Mouse (Mus musculus): ENCODE data around the gene Gpr15. TPM values are rescaled to one million over a fixed set of nuclear protein-coding genes. Genes with fewer than 3 reads are reported as not detected.
A peak's percentile ranks its signal among the peaks of the same experiment; 100 is the strongest.

Gpr15 gene
- polyA plus RNA-seq, 1 experiment from 2014 or later, result not detected

GRCm38 (mm10) chr16:58669917-58670630, 48.8 kb downstream of the Gpr15 start, which contains the start of gene Cpox:
Gene Cpox (plus strand): TSS chr16:58670292.
- H3K4me1 ChIP-seq (ENCODE audit: control insufficient read depth, insufficient read depth, low read length), result peaks cover 5% of the 10 kb centered on the region; the same call in 1 of the 2 replicates
- H3K36me3 ChIP-seq (ENCODE audit: control insufficient read depth, insufficient read depth, low read length), result peaks cover 11% of the 10 kb centered on the region; the same call in 1 of the 2 replicates
- no peaks in the 10 kb centered on the region for H3K9me3 ChIP-seq (ENCODE audit: control insufficient read depth, low read length)
- no peaks in the 10 kb centered on the region for H3K27me3 ChIP-seq (ENCODE audit: control insufficient read depth, insufficient read depth, low read length)
- WGBS, result under 1% methylated on average over 50 of the region's 51 CpGs
- peak; percentile 99 for ATAC-seq (ENCODE audit: low read depth)
- H3K9ac ChIP-seq (replicated peaks; ENCODE audit: low read depth, low read length), result peak within 1 kb of the TSS; percentile 76
- H3K4me3 ChIP-seq (ENCODE audit: low read depth, low read length), result peak within 1 kb of the TSS; percentile 93
- peak within 1 kb of the TSS; percentile 76 for H3K27ac ChIP-seq (ENCODE audit: low read depth, low read length)
- H3K4me2 ChIP-seq (ENCODE audit: low read depth, low read length), result peak within 1 kb of the TSS; percentile 80

GRCm38 (mm10) chr16:58669264-58669663, 49.6 kb downstream of the Gpr15 start:
- H3K27ac ChIP-seq (ENCODE audit: low read depth, low read length), result no peak overlapping the region
- H3K4me3 ChIP-seq (ENCODE audit: low read depth, low read length), result no peak overlapping the region
- H3K36me3 ChIP-seq (ENCODE audit: control insufficient read depth, insufficient read depth, low read length), result peaks cover 6% of the 10 kb centered on the region; the same call in 1 of the 2 replicates
- H3K27me3 ChIP-seq (ENCODE audit: control insufficient read depth, insufficient read depth, low read length), result no peaks in the 10 kb centered on the region
- no peaks in the 10 kb centered on the region for H3K9me3 ChIP-seq (ENCODE audit: control insufficient read depth, low read length)
- 75% methylated on average over 5 of the region's 5 CpGs for WGBS
- no peak for ATAC-seq (ENCODE audit: low read depth)
- peak overlapping the region; percentile 80; the same call in 1 of the 2 replicates for H3K4me2 ChIP-seq (ENCODE audit: low read depth, low read length)
- H3K4me1 ChIP-seq (ENCODE audit: control insufficient read depth, insufficient read depth, low read length), result peaks cover 5% of the 10 kb centered on the region; the same call in 1 of the 2 replicates
- H3K9ac ChIP-seq (replicated peaks; ENCODE audit: low read depth, low read length), result no peak overlapping the region

DNA sequence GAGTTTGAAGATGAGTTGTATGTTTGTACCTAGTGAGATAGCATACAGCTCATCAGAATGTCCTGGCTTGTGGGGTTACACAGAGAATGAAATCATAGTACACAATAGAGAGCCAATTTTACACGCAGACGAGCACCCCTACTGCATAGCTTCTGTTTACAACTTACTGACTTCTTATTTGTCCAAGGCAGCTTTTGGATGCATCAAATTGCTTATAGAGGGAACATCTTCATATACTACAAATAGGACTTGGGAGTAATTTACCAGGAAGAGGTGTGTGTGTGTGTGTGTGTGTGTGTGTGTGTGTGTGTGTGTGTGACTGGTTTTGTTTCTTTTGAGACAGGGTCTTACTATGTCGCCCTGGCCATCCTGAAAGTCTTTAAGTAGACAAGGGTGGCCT, 50.3 kb downstream of the Gpr15 start:
- Histone ChIP-seq H3K27me3 (ENCODE audit: control insufficient read depth, insufficient read depth, low read length) (no peaks in the 10 kb centered on the region), H3K4me3 (ENCODE audit: low read depth, low read length) (no peak overlapping the region), H3K4me1 (ENCODE audit: control insufficient read depth, insufficient read depth, low read length) (peaks cover 5% of the 10 kb centered on the region; the same call in 1 of the 2 replicates), H3K9me3 (ENCODE audit: control insufficient read depth, low read length) (no peaks in the 10 kb centered on the region), H3K27ac (ENCODE audit: low read depth, low read length) (no peak overlapping the region), H3K9ac (replicated peaks; ENCODE audit: low read depth, low read length) (no peak overlapping the region), H3K4me2 (ENCODE audit: low read depth, low read length) (no peak overlapping the region), H3K36me3 (ENCODE audit: control insufficient read depth, insufficient read depth, low read length) (no peaks in the 10 kb centered on the region)
- 85% methylated on average over 3 of the region's 3 CpGs for WGBS
- no peak for ATAC-seq (ENCODE audit: low read depth)

Small RNA genes within 50 kb of the gene (microRNA-seq; reads per million reads assigned to microRNA genes)
- not detected for gene Gm27564

Other genes starting within 250 kb of the Gpr15 start
- gene St3gal6, start 194.8 kb downstream of the Gpr15 start, polyA plus RNA-seq (2014; fragmentation: Nextera tagmentation; extraction: Ambion mirVana), result 6.3 and 8.3 TPM in 2 replicates
- not detected in 2 replicates for gene Gm813, start 102.1 kb downstream of the Gpr15 start, polyA plus RNA-seq (2014; fragmentation: Nextera tagmentation; extraction: Ambion mirVana)
- not detected in 2 replicates for gene E330017A01Rik, start 80.3 kb downstream of the Gpr15 start, polyA plus RNA-seq (2014; fragmentation: Nextera tagmentation; extraction: Ambion mirVana)
- 16.5 and 17.0 TPM in 2 replicates for gene Cpox, start 48.8 kb downstream of the Gpr15 start, polyA plus RNA-seq (2014; fragmentation: Nextera tagmentation; extraction: Ambion mirVana)
- 146 and 147 TPM in 2 replicates for gene Cldnd1, start 8.8 kb upstream of the Gpr15 start, polyA plus RNA-seq (2014; fragmentation: Nextera tagmentation; extraction: Ambion mirVana)
- gene Olfr172, start 44.1 kb upstream of the Gpr15 start, polyA plus RNA-seq (2014; fragmentation: Nextera tagmentation; extraction: Ambion mirVana), result not detected in 2 replicates
- gene Olfr173, start 81.2 kb upstream of the Gpr15 start, polyA plus RNA-seq (2014; fragmentation: Nextera tagmentation; extraction: Ambion mirVana), result not detected in 2 replicates
- not detected in 2 replicates for gene Olfr175-ps1, start 107.7 kb upstream of the Gpr15 start, polyA plus RNA-seq (2014; fragmentation: Nextera tagmentation; extraction: Ambion mirVana)
- gene Olfr177, start 155.7 kb upstream of the Gpr15 start, polyA plus RNA-seq (2014; fragmentation: Nextera tagmentation; extraction: Ambion mirVana), result not detected in 2 replicates
- gene Olfr178, start 173.0 kb upstream of the Gpr15 start, polyA plus RNA-seq (2014; fragmentation: Nextera tagmentation; extraction: Ambion mirVana), result not detected in 2 replicates
- gene Olfr181, start 209.7 kb upstream of the Gpr15 start, polyA plus RNA-seq (2014; fragmentation: Nextera tagmentation; extraction: Ambion mirVana), result not detected in 2 replicates
- not detected in 2 replicates for gene Olfr180, start 210.3 kb upstream of the Gpr15 start, polyA plus RNA-seq (2014; fragmentation: Nextera tagmentation; extraction: Ambion mirVana)